Mouse (Mus musculus) midbrain, embryonic 15.5 days (tissue): ENCODE data around the gene D430019H16Rik. TPM values are rescaled to one million over a fixed set of nuclear protein-coding genes. Genes with fewer than 3 reads are reported as not detected.

Experiments
- ATAC-seq: fragments of 200-750 bp; cut with Nextera tagmentation; replicated peaks from 2 replicates; pipeline ENCODE4 v1.8.0; 2017; ENCODE audit warnings: moderate TSS enrichment
- H3K27ac ChIP-seq: fragments of 300-500 bp; sonication (generic); 2 replicates; pipeline ENCODE4 v1.5.1; 2015; ENCODE audit warnings: mild to moderate bottlenecking, inconsistent platforms
- H3K27me3 ChIP-seq: fragments of 300-500 bp; sonication (generic); replicated peaks from 2 replicates; pipeline ENCODE4 v1.6.1; 2015; ENCODE audit warnings: inconsistent platforms
- H3K36me3 ChIP-seq: fragments of 300-500 bp; sonication (generic); replicated peaks from 2 replicates; pipeline ENCODE4 v1.6.1; 2015; ENCODE audit warnings: inconsistent platforms
- H3K4me1 ChIP-seq: fragments of 300-500 bp; sonication (generic); 2 replicates; pipeline ENCODE4 v1.6.1; 2015; ENCODE audit warnings: inconsistent platforms
- H3K4me2 ChIP-seq: fragments of 300-500 bp; sonication (generic); 2 replicates; pipeline ENCODE4 v1.6.1; 2015; ENCODE audit warnings: inconsistent platforms, mild to moderate bottlenecking, moderate library complexity
- H3K4me3 ChIP-seq: fragments of 300-500 bp; sonication (generic); 2 replicates; pipeline ENCODE4 v1.5.1; 2015; ENCODE audit warnings: mild to moderate bottlenecking, inconsistent platforms
- H3K9ac ChIP-seq: fragments of 300-500 bp; sonication (generic); 2 replicates; pipeline ENCODE4 v1.6.1; 2015; ENCODE audit warnings: mild to moderate bottlenecking, inconsistent platforms
- H3K9me3 ChIP-seq: fragments of 300-500 bp; sonication (generic); 2 replicates; pipeline ENCODE4 v1.6.1; 2016; ENCODE audit warnings: inconsistent platforms
- WGBS: fragments of 180-500 bp; shearing (Covaris S2); methylation state at CpG from one replicate; pipeline ENCODE4 v1.1.7; 2015; ENCODE audit warnings: mixed read lengths; 5-methylcytosine and 5-hydroxymethylcytosine counted together
- polyA plus RNA-seq: library from polyadenylated mRNA; unstranded; fragments of >200 nt; fragmentation: Nextera tagmentation; extraction: Ambion mirVana; gene quantifications from 2 replicates; pipeline ENCODE4 v1.2.1, GENCODE M21; 2015

Gene D430019H16Rik
- polyA plus RNA-seq, 1 experiment from 2014 or later: 15.3 TPM

DNA sequence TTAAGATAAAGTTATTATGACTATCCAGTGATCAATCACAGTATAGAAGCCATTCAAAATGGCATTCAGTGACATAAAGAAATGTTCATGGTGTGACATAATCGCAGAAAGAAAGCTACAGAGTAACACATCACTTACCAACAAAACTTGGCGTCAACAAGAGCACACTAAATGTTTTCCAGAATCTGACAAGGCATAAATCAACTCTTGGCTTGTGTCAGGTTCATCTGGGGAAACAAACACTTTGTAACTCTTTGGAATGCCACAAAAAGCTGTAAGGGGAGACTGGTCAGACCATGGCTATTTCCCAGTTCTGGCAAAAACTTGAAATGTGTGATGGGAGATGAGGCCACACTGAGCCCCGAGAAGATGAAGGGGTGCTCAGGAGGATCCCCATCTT lies 72.5 kb downstream of the D430019H16Rik start:
- H3K4me1 ChIP-seq: no peaks in the 10 kb centered on the region
- H3K4me3 ChIP-seq: no peak overlapping the region
- no peak overlapping the region for H3K27ac ChIP-seq
- H3K4me2 ChIP-seq: no peak overlapping the region
- no peaks in the 10 kb centered on the region for H3K9me3 ChIP-seq
- 86% methylated on average over 3 of the region's 3 CpGs for WGBS
- H3K9ac ChIP-seq: no peak overlapping the region
- no peaks in the 10 kb centered on the region for H3K27me3 ChIP-seq
- no peak for ATAC-seq
- H3K36me3 ChIP-seq: no peaks in the 10 kb centered on the region

DNA sequence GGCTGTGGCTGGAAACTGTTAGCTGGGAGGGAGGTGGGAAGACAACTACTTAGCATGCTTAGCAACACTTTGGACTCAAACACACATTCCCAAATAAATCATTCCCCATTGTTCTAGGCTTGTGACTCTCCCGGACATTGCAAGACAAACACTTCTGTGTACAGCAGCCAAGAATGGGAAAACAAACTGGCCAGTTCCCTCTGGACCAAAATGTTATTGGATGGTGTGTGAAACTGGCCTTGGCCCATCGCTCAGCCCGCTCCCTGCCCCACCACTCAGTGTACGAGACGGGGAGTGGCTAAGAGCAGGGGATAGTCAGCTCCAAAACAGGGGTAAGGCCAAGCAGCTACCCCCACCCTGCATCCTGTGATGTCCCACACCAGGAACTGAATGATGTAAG lies 73.2 kb downstream of the D430019H16Rik start:
- Histone ChIP-seq H3K4me3 (no peak overlapping the region), H3K27ac (no peak overlapping the region), H3K9ac (no peak overlapping the region), H3K9me3 (no peaks in the 10 kb centered on the region), H3K4me2 (no peak overlapping the region), H3K4me1 (peaks cover under 1% of the 10 kb centered on the region; the same call in 1 of the 2 replicates), H3K27me3 (no peaks in the 10 kb centered on the region), H3K36me3 (no peaks in the 10 kb centered on the region)
- 0 out of 2 replicates have a peak, but pooled peaks have one; percentile 50 for ATAC-seq
- WGBS: 65% methylated on average over 5 of the region's 5 CpGs

DNA sequence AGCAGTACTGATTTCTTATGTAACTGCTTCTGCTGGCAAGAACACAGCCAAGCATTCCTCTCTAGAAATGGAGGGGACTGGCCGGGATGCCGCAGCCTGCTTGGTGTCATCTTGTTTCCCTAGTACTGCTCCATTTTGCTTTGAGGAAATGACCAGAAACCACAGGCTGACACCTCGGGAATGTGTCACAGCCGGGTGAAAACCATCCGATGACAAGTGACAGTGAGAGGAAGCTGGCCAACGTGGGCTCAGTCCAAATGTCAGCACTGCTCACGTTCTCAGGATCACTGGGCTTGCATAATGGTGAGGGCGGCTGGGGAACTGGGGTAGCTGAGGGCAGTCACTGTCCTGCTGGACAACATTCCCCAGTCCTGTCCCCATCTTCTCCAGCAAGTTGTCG lies 75.9 kb downstream of the D430019H16Rik start:
- no peak overlapping the region for H3K27ac ChIP-seq
- no peaks in the 10 kb centered on the region for H3K36me3 ChIP-seq
- H3K4me1 ChIP-seq: peaks cover 5% of the 10 kb centered on the region
- no peak overlapping the region for H3K4me3 ChIP-seq
- no peaks in the 10 kb centered on the region for H3K27me3 ChIP-seq
- no peak overlapping the region for H3K4me2 ChIP-seq
- no peaks in the 10 kb centered on the region for H3K9me3 ChIP-seq
- 68% methylated on average over 9 of the region's 9 CpGs for WGBS
- no peak for ATAC-seq
- no peak overlapping the region for H3K9ac ChIP-seq

DNA sequence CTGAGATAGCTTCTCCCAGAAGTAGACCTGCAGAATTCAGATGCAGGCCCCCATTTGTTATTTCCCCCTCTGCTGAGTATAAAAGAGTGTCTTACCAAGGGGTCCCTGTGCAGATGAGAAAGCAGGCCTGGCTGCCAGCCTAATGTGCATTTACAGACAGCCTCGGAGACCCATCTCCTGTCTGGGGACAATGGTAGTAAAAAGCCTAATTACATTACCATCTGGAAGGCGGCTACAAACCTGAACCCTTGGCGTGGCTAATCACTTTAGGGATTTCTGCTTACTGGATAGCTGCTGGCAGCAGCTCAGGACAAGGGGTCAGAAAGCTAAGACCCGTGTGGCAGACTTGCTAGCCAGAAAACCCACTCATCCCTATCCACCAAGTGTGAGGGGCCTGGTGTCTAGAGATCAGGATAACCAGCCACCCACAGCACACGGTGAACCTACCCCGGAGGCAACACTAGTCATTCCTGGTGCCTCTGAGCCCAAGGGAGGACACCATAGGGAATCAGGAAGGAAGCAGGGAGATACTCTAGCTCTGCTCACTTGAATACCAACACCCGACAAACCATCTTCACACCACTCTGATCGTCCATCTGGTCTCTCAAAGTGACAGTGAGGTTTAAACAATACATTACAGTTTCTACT lies 78.2 kb downstream of the D430019H16Rik start:
- Histone ChIP-seq H3K27me3 (no peaks in the 10 kb centered on the region), H3K4me3 (no peak overlapping the region), H3K36me3 (no peaks in the 10 kb centered on the region), H3K4me2 (no peak overlapping the region), H3K27ac (no peak overlapping the region), H3K9ac (no peak overlapping the region), H3K4me1 (peaks cover 5% of the 10 kb centered on the region), H3K9me3 (no peaks in the 10 kb centered on the region)
- 25% methylated on average over 8 of the region's 8 CpGs for WGBS
- ATAC-seq: no peak

DNA sequence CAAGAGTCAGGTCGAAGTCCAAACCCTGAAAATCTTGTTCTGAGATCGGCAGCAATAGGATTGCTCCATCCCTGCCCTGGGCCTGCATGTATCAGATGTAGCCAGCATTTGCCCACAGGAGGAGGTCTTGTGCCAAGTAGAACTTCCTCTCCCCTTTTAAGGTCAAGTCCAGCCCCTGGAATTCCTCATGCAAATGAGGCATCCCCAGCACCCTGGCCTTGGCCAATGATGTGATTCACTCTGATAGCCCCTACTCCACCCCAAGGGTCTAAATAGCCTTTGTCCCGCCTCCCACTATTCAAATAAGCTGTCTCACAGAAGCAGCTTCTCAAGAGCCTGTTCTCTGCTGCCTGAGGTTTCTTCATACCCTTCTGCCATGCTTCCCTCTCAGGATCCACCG lies 81.2 kb downstream of the D430019H16Rik start:
- no peak for ATAC-seq
- Histone ChIP-seq H3K4me3 (no peak overlapping the region), H3K9me3 (no peaks in the 10 kb centered on the region), H3K4me1 (peaks cover 5% of the 10 kb centered on the region), H3K9ac (no peak overlapping the region), H3K36me3 (no peaks in the 10 kb centered on the region), H3K27me3 (no peaks in the 10 kb centered on the region), H3K27ac (no peak overlapping the region), H3K4me2 (no peak overlapping the region)
- 93% methylated on average over 4 of the region's 4 CpGs for WGBS

DNA sequence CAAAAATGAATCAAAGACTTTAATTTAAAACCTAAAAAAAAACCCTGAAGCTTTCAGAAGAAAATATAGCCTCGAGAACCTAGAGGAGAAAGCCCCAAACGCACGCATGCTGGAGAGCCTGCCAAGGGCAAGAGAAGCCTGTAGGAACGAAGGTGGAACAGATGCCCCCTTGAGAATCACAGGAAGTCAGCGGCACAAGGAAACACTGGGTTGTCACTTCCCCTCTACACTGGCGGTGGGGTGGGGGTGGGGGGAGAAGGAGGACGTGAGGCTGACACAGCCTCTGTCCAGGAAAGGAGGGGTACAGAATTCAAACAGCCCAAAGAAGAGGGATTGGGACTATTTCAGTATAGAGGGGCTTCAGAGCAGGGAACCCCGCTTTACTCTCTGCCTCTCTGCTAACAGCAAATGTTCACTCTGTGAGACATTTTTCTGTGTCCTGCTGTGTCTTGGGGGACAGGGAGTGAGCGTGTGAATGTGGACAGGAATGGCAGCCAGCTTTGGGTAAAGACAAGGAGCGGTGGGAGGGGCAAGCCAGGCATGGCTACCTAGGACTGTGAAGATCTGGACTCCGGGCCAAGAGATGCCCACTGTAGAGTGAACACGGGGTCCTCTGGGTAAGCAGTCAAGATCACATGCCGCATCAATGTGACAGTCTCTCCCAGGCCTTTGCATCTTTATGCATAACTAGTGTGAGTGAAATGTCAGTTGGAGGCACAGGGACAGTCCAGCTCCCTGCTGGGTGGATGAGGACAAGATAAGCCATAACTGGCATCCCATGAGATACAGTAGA lies 82.5 kb downstream of the D430019H16Rik start:
- no peaks in the 10 kb centered on the region for H3K9me3 ChIP-seq
- no peaks in the 10 kb centered on the region for H3K36me3 ChIP-seq
- no peaks in the 10 kb centered on the region for H3K27me3 ChIP-seq
- WGBS: 72% methylated on average over 13 of the region's 13 CpGs
- no peak overlapping the region for H3K9ac ChIP-seq
- no peak overlapping the region for H3K27ac ChIP-seq
- H3K4me3 ChIP-seq: no peak overlapping the region
- no peak overlapping the region for H3K4me2 ChIP-seq
- peaks cover 5% of the 10 kb centered on the region for H3K4me1 ChIP-seq
- ATAC-seq: no peak

DNA sequence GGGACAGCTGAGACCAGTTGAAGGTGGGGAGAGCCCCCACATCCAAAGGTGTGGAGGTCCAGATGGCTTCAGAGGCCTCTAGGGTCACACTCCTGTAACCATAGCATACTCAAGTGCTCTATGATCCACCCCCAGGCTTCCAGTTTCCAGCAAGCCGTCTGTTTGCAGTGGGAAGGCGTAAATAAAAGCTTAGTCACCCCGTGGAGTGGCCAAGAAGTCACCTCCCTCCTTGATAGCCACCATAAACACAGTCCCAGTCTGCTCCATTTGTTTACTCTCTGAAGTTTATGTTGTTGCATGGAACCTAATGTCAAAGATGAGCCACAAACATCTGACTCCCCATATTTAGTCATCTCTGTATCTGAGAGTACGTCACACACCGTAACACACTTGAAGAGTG lies 83.5 kb downstream of the D430019H16Rik start:
- no peak for ATAC-seq
- H3K4me2 ChIP-seq: no peak overlapping the region
- H3K27me3 ChIP-seq: no peaks in the 10 kb centered on the region
- H3K36me3 ChIP-seq: no peaks in the 10 kb centered on the region
- peaks cover under 1% of the 10 kb centered on the region; the same call in 1 of the 2 replicates for H3K4me1 ChIP-seq
- WGBS: 77% methylated on average over 5 of the region's 5 CpGs
- no peak overlapping the region for H3K9ac ChIP-seq
- no peak overlapping the region for H3K4me3 ChIP-seq
- no peak overlapping the region for H3K27ac ChIP-seq
- no peaks in the 10 kb centered on the region for H3K9me3 ChIP-seq

DNA sequence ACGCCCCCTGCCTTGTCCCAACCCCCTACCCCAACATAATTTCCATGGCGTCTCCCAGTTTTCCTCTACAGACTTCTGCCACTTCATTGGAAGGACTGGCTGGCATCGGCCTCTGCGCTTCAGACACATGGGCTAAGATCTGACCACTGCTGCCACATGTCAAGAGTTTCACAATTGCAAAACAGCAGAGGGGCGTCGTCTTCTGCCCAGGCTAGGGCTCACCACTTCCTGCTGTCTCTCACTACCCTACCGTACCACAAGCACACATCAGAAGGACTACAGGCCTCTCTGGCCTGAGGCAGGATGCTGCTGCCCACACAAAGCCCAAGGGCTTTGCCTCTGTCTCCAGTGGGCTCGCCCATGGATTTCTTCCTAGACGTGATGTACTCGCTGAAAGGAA lies 86.0 kb downstream of the D430019H16Rik start:
- no peak for ATAC-seq
- no peak overlapping the region for H3K27ac ChIP-seq
- no peaks in the 10 kb centered on the region for H3K4me1 ChIP-seq
- H3K9ac ChIP-seq: no peak overlapping the region
- H3K36me3 ChIP-seq: no peaks in the 10 kb centered on the region
- no peaks in the 10 kb centered on the region for H3K27me3 ChIP-seq
- H3K4me3 ChIP-seq: no peak overlapping the region
- no peak overlapping the region for H3K4me2 ChIP-seq
- WGBS: 91% methylated on average over 10 of the region's 10 CpGs
- no peaks in the 10 kb centered on the region for H3K9me3 ChIP-seq

DNA sequence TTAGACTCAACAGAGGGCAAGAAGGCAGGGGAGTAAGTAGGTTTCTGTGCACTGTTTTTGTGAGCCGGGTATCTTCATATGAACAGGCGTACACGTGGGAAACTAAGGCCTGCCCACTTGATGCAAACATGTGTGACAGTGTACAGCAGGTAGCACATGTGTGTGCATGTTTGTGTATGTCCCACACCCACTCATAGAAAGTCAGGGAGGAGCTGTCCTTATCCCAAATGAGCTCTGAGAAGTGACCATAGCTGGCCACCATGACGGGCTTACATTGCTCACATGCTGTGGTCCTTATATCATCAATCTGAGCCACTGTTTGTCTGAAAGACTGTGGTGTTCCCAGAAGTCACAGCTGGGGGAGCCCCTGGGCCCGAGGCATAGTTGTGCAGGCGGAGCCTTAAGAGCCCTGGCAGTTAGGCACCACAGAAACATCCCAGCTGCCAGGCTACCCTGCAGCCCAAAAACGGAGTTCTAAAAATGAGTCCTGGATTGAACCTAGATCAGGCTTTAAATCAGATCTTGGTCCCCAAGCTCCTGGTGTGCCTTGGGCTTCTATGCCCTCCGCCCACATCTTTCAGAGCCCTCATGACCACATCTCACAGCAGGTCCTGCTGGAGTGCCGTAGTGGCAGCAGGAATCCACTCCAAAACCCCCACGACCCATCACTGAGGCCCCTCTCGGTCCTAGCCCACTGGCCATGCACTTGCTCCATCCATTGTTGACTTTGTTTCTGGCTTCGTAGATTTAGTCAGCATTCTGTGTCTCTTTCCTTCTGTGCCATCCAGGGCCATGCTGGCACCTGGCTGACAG lies 88.1 kb downstream of the D430019H16Rik start:
- Histone ChIP-seq H3K4me3 (no peak overlapping the region), H3K9me3 (no peaks in the 10 kb centered on the region), H3K9ac (no peak overlapping the region), H3K4me1 (peaks cover 6% of the 10 kb centered on the region; the same call in 1 of the 2 replicates), H3K4me2 (no peak overlapping the region), H3K27me3 (no peaks in the 10 kb centered on the region), H3K36me3 (no peaks in the 10 kb centered on the region), H3K27ac (no peak overlapping the region)
- WGBS: 81% methylated on average over 12 of the region's 12 CpGs
- ATAC-seq: no peak

DNA sequence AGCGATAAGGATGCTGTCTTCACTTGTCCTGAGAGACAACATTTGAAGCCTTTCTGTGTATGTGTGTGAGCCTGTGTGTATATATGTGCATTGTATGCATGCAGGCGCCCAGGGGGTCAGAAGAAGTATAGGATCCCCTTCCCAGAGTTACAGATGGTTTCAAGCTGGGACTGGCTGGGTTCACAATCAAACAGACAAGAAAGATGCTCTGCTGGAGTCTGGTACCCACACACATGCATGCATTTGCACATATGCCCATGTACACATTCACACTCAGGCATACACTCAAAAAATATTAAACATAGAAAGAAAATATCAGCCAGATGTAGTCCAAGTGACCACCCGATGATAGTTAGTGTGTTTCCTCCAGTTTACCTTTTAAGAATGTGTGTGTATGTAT lies 88.9 kb downstream of the D430019H16Rik start:
- WGBS: 80% methylated on average over 3 of the region's 3 CpGs
- no peak overlapping the region for H3K27ac ChIP-seq
- H3K27me3 ChIP-seq: no peaks in the 10 kb centered on the region
- no peak overlapping the region for H3K4me2 ChIP-seq
- H3K4me1 ChIP-seq: peaks cover 6% of the 10 kb centered on the region; the same call in 1 of the 2 replicates
- no peaks in the 10 kb centered on the region for H3K36me3 ChIP-seq
- no peak overlapping the region for H3K9ac ChIP-seq
- no peaks in the 10 kb centered on the region for H3K9me3 ChIP-seq
- ATAC-seq: no peak
- H3K4me3 ChIP-seq: no peak overlapping the region
